Mouse (Mus musculus): ENCODE results near the gene Foxe1.

Foxe1 gene

DNA sequence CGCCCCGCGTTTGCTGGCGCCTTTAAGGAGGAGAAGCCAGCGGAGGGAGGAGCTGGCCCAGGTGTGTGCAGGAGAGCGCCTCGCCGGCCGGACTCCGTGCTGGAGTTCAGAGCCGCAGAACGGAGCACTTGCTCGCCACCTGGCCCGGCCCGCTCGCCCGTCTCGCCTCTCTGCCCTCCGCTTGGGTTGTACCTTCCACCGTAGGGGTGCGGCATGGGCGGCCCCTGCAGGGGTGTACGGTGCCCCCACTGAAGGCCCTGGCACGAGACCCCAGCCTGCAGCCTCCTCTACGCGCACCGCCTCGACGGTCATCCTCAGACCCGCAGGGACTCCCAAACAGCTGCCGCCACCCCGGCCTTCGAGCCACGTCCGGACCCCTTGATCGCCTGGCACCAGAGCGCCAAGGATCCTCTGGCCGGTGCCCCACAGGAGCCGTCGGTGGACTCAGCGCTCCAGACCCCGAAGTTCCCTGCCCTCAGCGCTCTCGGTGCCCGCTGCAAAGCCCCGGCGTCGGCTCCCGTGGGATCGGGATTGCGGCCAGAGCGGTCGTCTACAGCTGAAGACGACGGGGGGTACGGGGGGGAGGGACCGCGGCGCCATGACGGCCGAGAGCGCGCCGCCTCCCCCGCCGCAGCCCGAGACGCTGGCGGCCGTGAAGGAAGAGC is at the start of gene Foxe1:
Gene Foxe1, plus strand, starts transcription at position 14 of the 665 bp plus-strand sequence.
- no peak for DNase-seq (ENCODE audit: low spot score in 2 of 2)

DNA sequence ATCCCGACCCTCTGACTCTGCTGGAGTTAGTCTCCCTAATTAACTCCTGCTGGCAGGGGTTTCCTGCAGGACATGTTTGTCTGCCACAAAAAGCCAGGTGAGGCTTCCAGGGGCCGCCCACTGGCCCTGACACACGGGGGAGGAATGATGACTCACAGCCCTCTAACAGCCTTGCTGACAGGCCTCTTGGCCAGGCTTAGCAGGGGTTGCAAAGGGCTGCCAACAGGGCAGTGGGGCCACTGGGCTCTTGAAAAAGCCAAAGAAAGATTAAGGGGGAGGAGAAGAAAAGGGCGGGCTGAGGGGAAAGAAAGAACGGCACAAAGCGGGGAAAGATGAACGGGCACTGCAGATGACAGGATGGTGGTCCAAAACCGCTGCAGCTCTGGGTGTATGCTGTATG is 39.3 kb upstream of the Foxe1 start:
- peak; percentile 6 to 11 for DNase-seq (ENCODE audit: low spot score in 2 of 2)

DNA sequence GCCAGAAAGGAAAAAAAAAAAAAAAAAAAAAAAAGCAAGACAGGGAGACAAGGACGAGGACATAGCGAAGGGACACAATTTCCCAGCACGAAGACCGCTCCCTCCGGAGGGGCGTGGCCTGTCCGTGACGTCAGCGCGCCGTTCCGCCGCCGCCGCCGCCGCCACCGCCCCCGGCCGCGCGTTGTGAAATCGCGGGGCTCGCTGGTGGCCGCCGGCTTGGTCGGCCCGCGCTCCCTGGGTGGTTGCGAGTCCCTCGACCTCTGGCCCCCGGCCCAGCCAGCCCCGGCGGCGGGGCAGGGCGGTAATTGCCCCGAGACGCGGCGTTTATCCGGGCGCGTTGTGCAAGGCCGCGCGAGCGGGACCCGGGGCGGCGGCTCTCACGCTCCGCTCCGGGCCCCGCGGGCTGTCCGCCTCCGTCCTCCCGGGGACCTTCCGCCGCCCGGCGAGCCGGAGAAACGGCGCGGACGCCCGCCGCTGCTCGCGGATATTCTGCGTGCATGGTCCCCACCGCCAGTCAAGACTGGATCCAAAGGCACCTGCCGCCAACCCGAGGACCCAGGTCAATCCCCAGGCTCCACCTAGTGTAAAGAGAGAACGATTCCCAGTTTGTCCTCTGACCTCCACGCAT is 38.5 kb upstream of the Foxe1 start:
- peak; percentile 63 to 66 for DNase-seq (ENCODE audit: low spot score in 2 of 2)

DNA sequence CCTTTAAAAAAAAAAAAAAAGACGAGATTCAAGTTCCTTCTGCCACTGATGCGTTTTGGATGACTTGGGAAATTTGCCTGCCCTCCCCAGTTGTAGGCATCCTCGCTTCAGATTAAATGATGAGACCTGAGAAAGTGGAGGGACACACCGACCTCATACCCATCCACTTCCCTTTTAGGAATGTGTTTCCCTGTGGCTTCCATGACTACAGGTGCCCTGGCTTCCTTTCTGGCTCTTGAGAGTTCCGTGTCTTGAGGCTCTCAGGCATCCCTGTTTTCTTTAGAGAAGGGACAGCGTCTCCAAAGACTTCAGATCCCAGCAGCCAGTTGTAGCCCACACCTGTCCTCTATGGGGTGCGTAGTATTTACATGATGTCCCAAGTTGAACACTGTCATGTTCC is 38.0 kb upstream of the Foxe1 start:
- peak in 1 of 2 experiments; percentile 7 for DNase-seq (ENCODE audit: low spot score in 2 of 2)

DNA sequence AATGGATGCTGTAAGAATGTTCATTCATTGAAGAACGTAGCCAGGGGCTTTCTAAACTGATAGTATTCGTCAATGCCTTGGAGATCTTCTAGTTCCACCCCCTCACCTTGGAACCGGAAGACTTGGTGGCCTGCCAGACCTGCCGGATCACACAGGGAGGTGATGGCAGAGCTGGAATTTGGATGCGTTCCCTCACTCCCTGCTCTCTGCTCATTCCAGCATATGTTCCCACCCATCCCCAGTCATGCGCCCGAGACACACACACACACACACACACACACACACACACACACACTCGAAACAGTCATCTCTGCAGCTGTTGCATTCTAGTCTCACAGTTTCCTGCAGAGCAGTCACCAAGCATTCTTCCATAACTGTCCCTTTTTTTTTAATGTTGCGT is 36.1 kb upstream of the Foxe1 start:
- peak; percentile 13 to 54 for DNase-seq (ENCODE audit: low spot score in 2 of 2)

DNA sequence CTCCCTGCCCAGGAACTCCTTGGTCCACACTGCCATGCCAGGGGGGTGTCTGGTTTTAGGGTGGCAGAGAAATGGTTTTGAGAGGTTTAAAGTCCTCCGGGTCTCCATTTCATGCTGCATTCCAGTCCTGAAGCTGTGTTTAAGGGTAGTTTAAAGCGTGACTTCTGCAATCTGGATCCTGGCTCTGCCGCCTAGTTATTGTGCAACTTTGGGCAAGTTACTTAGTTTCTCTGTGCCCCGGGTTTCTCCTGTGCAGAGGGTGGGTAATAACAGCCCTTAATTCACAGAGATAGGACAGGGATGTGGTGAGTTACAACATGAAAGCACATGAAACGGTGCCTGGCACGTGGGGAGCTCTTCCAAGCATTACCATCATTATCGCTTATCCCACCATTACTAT is 35.5 kb upstream of the Foxe1 start:
- no peak for DNase-seq (ENCODE audit: low spot score in 2 of 2)

DNA sequence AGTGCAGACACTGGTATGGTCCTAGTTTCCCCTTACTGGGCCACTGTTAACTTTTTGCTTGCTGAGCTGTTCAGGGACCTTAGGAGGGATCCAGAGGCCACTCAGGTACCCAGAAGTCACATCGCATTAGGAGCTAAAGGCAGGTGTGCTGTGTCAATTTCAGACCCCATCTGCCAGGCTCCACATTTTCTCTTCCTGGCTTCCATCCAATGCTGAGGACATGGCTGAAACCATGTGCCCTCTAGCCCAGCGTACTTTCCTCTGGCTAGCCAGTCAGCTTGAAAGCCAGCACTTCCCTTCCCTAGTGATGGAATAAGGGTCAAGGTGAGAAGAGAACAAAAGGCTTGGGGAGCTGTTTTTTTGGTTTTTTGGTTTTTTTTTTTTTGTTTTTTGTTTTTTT is 31.8 kb upstream of the Foxe1 start:
- DNase-seq (ENCODE audit: low spot score in 2 of 2): no peak

DNA sequence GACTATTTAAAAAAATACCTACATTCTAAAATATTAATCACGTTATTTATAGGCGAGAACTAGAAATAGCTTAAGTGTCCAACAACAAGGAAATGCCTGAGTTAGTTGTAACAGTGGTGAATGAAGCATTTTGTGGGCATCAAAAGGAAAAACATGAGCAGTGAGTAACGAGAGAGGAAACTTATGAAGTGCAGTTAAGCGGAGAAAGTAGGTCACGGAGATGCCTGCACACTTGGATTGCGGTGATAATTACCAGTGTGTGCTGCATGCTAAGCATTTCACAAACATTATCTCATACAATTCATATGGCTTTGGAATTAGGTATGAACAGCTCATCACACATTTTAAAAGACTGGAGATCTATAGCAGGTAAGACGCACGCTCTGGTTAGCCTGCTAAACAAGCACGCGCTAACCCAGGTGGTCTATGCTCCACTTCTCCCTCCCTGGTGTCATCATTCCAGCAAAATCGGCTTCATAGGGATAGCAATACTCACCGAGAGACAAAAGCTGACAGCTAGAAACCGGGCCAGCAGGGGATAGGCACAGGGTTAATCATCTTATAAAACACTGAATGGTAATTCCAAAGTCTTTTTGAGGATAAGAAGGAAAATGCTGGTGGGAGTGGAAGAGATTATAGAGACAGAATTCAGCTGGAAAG is 21.5 kb upstream of the Foxe1 start:
- no peak for DNase-seq (ENCODE audit: low spot score in 2 of 2)

DNA sequence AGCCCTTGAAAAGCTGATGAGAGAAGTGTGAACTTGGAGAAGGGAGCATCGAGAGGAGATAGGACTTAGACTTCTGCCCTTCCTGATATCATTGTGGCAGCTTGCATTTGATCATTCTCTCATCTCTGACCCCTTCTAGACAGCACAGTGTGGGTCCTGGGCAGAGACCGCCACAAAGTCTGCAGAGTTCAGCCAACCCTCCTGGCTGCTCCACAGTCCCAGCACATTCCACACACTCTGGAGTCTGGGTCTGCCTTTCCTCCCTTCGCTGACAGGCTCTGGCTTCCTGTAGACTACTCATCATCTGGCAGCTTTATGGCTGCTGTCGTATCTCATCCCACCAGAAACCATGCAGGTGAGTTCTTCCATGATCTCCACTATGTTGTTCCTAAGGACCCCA is 20.7 kb upstream of the Foxe1 start:
- DNase-seq (ENCODE audit: low spot score in 2 of 2): no peak

DNA sequence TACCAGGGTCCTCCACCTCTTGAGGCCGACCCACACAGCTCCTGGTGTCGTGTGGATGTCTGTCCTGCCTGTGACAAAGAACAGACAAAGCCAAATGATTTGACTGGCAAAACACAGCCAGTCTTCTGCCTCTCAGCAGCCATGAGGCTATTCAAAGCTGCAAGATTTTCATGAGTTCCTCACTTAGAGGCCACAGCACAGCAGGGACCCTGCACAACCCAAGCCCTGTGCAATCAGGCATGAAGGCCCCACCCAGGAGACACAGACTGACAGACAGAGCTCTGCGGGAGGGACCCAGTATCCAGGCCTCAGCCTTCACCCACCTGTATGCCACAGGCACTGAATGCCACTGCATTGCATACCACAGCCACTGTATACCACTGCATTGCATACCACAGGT is 14.5 kb upstream of the Foxe1 start:
- no peak for DNase-seq (ENCODE audit: low spot score in 2 of 2)

DNA sequence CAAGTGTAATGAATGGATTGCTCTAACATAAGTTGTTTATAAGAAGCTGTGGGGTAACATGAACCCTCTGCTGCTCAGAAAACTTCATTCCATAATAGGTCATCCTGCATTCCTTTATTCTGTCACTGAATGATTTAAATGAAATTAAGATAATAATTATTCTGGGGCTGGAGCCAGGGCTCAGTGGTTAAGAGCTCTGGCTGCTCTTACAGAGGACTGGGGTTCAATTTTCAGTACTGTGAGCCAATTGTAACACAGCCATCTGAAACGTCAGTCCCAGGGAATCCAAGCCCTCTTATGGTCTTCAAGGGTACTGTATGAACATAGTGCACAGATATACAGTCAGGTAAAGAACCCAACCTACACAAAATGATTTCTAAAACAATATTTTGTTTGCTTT is 7.6 kb upstream of the Foxe1 start:
- no peak for DNase-seq (ENCODE audit: low spot score in 2 of 2)

DNA sequence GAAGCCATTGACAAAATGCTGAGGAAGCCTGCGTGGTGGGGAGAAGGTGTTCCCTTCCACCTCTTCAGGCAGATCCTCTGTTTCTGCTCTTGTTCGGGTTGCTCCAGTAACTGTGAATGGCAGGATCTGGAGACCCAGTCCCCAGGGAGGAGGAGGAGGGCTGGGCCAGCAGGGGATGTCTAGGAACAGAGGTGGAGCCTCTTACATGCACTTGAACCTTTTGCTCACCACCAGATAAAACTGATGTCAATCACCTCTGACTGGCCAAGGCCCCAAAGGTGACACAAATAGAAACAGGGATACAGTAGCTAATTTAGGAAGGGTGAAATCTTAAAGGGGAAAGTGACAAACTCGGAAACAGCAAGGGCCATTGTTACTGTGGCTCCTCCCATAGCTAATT is 5.4 kb upstream of the Foxe1 start:
- DNase-seq (ENCODE audit: low spot score in 2 of 2): no peak

DNA sequence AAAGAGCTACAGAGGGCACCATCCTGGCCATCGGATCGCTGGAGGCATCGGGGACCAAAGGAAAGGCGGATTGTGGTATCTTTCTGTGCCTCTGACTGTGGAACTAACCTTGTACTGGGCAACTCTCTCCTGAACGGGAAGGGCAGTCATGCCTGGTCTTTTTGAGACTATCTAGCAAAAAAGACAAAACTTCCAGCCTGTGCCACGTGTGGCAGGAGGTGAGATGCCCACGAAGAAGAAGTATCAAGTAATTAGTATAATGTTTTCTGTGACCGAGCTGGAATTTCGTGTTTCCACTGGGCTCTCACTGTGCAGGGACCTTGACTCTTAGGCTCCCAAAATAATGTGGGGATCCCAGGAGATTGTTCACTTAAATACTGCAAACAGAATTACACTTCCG is 4.4 kb upstream of the Foxe1 start:
- DNase-seq (ENCODE audit: low spot score in 2 of 2): no peak

DNA sequence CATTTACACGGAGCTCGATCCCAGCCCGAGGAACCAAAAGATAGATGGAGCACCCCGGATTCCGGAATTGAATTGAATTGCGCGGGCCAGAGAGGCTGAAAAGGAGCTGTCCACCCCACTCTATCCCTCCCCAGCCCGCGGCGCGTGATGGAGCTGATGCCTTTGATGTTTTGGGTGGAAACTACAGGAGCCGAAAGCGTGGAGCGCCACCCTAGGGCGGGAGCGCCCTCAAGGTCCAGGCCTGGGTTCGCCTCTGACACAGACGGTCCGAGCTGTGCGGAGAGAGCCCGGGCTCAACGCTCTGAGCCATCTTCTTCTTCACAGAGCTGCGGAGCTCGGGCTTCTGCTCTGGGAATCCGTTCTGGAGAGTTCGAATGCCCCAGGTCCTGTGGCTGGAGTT is 3.8 kb upstream of the Foxe1 start:
- no peak for DNase-seq (ENCODE audit: low spot score in 2 of 2)

DNA sequence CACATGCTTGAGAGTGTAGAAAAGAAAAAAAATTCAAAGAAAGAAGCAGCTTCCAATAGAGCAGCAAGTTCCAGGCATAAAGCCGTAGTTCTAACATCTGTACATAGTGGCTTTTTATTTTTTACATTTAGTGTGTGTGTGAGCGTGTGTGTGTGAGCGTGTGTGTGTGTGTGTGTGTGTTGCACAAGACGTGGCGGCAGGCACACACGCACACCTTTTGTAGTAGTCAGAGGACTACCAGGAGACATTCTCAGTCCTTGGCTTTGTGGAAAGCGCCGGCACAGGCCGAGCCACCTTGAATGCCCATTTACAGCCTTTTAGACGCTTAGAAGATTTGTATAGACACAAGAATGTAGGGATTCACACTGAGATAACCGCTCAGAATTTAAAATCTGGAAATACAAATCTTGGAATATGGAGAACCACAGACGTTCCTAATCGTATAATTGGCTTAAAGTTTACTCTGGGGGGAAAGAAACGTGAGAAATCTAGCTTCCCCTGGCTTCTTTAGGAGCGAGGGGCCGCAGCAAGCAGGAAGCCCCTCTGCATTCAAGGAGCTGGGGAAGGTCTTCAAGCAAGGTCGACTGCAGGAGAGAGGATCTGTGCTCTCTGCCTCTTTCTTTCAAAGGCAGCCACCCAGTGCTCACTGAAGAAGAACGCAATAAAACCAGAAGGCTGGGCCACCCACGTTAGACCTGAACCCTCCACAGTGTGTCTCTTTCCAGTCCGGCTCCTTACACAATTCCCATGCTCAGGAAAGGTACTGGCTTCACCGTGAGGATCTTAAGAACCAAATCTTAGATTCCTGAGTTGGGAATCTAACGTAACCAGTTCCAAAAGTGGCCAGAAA is 1.4 kb upstream of the Foxe1 start:
- DNase-seq (ENCODE audit: low spot score in 2 of 2): no peak

DNA sequence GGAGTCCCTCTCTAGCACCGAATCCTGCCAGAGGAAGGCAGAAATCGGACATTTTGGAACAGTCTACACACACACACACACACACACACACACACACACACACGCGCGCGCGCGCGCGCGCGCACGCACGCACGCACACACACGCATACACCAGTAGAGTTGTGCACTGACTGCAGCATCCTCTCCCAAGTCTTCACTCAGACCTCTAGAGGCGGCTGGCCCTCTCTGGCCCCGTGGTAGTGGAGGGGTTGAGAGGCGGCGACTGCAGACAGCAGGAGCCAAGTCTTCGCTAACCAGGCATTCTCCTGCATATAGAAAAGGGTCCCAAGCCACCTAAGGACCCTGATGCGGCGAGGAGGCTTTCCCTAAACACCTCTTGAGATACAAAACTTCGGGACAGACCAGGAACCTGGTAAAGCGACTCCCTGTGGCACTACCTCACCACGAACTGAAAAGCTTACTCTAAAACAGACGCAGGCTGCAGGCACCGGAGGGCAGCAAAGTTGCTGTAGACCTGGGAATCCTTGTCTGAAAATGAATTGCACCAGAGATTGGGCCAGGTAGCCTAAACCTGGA is 610 bp upstream of the Foxe1 start:
- no peak for DNase-seq (ENCODE audit: low spot score in 2 of 2)

DNA sequence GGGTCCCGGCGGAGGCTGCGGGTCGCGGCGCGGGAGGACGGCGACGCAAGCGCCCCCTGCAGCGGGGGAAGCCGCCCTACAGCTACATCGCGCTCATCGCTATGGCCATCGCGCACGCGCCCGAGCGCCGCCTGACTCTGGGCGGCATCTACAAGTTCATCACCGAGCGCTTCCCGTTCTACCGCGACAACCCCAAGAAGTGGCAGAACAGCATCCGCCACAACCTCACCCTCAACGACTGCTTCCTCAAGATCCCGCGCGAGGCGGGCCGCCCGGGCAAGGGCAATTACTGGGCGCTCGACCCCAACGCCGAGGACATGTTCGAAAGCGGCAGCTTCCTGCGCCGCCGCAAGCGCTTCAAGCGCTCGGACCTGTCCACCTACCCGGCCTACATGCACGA is 879 bp downstream of the Foxe1 start:
- DNase-seq (ENCODE audit: low spot score in 2 of 2): no peak

DNA sequence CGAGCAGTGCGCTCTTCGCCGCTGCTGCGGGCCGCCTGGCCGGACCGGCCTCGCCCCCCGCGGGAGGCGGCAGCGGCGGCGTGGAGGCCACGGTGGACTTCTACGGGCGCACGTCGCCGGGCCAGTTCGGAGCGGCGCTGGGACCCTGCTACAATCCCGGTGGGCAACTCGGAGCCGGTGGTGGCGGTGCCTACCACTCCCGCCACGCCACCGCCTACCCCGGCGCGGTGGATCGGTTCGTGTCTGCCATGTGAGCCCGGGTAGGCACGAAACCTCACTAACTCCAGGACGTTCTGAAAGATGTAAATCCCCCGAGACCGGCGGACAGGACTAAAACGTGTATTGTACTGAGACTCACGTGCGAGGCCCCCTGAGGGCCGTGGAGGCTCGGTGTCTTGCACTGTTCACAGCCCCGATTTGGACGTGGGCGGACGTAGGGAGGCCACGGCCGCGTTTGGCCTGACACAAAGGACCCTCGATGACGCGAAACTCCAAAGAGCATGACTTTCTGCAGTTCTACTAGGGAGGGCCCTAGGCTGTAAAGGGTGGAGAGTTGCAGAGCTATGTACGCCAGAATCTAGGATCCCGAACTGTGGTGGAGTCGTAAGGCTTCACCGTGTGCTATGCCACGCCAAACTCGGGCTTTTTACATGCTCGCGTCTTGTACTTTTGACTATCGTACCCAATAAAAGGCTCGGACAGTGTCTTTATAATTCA is 1.8 kb downstream of the Foxe1 start:
- DNase-seq (ENCODE audit: low spot score in 2 of 2): no peak

DNA sequence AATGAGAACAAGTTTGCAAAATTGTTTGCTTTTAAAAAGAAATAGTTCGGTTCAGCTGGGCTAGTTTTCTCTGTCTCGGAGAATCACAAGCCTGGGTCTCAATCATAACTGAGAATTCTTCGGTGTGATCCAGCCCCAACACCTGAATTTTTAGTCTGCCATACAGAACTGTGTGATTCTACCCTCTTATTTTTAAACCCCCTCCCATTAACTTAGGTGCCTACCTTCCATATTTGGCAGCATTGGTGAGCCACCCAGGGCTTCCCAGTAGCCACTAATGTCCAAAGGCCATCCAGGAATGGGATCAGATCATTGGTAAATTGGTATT is 2.3 kb downstream of the Foxe1 start:
- no peak for DNase-seq (ENCODE audit: low spot score in 2 of 2)

DNA sequence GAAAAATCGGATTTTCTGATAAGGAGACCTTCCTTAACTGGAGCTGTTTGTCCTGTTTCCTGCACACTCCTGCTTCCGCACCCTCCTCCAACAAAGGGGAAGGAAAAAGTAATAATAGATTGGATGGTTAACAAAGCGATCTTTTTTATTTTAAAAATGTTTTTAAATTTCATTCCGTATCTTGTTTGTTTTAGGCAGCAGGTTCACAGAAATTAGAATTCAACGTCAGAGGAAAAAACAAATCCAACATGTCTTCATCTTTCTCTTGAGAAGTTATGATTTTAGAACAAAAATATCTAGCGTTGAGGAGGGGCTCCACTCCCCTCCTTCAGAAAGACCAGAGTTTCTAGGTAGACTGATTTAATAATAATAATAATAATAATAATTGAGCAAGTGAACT is 2.8 kb downstream of the Foxe1 start:
- no peak for DNase-seq (ENCODE audit: low spot score in 2 of 2)

DNA sequence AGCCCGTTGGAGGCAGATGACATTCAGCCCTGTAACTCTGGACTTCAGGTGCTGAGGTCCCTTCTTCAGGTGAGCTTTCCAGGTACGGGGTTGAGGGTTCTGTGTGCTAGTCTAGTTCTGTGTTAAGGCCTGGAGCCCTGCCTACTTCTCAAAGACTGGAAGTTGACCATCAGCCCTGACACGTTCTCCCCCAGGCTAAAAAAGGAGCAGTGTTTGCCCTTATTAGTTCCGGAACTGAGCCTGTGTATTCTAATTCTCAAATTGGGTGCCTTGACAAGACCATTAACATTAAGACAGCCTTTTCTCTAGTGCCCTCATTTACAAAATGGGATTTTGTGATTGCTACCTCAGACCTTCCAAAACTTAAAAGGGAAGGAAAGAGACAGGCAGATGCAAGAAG is 3.7 kb downstream of the Foxe1 start:
- DNase-seq (ENCODE audit: low spot score in 2 of 2): no peak
